Mouse (Mus musculus) embryonic fibroblast, embryonic 13.5 days (primary cell): ENCODE measurements around the gene Ncbp3.

Experiments
- CTCF ChIP-seq: IDR thresholded peaks from 2 replicates; pipeline ENCODE4 v1.5.1; 2011; ENCODE audit warnings: mild to moderate bottlenecking, control low read depth, low read length, moderate library complexity, borderline replicate concordance; ENCODE audit not compliant: insufficient read depth
- POLR2A ChIP-seq: IDR thresholded peaks from 2 replicates; pipeline ENCODE4 v1.6.1; 2011; ENCODE audit warnings: low read depth, mild to moderate bottlenecking, control low read depth, low read length, moderate library complexity

DNA sequence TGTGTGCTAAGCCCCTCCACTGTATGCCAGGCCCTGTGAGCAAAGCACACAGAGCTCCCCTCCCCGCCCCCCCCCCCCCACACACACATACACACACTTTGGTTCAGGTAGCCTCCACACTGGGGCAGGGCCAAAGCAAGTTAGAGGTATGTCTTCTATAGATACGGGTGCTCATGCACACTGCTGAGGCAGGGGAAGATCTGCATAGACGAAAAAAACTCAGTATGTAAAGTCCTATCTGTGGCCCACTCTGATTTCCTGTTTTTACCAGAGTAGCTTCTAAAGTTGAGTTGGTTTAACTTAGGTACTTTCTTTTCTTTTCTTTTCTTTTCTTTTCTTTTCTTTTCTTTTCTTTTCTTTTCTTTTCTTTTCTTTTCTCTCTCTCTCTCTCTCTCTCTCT is 57.7 kb downstream of the Ncbp3 start:
- no peak for TF ChIP-seq CTCF
- no peak for TF ChIP-seq POLR2A
